Mouse (Mus musculus) fat pad, adult 2 months (tissue): ENCODE results near the gene Jup.
"Not testable (repeated sequence)": the region's sequence is repeated elsewhere in the genome, so short reads cannot be mapped to it uniquely, and the experiment has no call there.

ENCODE experiments used
- DNase-seq: peaks from one replicate; pipeline ENCODE4 v3.0.0-alpha.2; 2011; ENCODE audit warnings: low read depth, low spot score; ENCODE audit errors: extremely low read depth

Jup gene

DNA sequence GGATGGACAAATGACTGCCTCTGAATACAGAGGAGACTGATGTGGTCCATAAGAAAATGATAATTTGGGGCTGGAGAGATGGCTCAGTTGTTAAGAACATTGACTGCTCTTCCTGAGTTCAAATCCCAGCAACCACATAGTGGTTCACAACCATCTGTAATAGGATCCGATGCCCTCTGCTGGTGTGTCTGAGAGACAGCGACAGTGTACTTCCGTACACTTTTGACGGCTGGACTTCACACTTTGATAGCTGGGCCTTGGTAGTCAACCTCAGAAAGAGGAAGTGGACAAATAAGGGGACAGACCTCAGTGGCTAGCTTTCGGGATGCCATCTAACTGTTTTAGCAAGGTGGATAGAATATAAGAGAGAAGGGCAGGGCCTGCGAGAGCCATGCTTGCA is 37.4 kb downstream of the Jup start:
- no peak for DNase-seq

DNA sequence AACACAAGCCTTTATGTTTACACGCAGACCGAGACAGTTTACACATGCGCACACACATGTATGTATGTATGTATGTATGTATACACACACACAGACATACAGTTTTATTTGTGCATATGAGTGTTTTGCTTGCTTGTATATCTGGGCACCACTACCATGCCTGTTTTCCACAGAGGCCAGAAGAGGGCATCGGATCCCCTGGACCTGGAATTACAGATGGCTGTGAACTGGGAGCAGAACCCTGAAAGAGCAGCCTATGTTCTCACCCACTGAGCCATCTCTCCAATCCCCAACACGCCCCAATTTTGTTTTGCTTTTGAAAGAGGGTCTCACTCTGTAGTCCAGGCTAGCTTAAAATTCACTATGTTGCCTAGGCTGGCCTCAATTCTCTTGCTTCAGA is 40.2 kb downstream of the Jup start:
- no peak for DNase-seq

DNA sequence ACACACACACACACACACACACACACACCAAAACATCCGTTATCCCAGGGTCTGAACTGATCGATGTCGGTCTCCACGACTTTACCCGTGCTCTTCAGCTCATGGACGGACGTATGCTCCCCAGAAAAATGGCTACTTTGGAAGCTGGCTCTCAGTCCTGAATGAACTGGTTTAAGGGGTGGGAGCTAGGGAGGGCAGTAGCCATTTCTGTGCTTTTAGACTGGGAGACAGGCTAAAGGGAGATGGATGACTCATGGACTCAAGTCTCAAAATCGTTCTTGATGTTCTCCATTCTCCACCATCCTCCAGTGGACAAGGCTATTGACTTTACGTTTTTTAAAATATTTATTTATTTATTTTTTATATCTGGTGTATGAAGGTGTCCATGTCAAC is 40.7 kb downstream of the Jup start:
- DNase-seq: no peak

DNA sequence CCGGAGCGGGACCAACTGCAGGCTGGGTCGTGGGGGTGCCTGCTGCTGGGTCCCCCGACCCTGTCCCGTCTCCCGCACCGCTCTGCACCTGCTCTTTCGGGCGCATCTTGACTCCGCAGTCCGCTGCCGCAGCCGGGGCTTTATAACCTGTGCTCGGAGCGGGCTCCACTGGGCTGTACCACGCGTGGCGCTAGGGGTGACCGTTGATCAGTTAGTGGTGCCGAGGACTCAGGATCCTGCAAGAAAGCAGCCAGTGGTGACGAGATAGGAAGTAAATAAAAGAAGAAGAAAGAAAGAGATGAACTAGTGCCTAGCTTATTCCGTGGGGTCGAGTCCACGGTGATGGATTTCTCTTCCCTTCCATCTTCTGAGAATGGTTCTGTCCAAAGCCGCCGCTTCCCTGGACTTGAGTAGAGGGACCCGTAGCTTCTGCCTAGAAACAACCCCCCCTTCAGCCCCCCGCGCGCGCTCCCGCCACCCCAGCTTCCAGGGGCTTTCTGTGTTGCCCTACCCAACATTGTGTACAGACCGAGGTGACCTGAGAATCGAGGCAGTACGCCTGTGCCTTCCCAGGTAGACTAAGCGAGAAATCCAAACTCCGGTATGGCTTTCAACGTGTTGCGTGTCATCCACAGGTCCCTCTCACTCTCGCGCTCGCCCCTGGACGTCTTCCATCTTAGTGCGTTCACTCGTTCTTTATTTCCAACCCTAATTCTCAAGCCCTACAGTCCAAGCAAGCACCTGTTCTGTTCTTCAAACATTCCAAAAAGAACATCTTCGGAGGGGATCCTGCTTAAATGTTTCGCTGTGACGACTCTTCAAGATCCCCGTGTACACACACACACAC is 41.4 kb downstream of the Jup start, which contains the start of gene Hap1:
TSS of gene Hap1 (minus strand) at position 157 of the 847 bp plus-strand sequence.
- no peak for DNase-seq

DNA sequence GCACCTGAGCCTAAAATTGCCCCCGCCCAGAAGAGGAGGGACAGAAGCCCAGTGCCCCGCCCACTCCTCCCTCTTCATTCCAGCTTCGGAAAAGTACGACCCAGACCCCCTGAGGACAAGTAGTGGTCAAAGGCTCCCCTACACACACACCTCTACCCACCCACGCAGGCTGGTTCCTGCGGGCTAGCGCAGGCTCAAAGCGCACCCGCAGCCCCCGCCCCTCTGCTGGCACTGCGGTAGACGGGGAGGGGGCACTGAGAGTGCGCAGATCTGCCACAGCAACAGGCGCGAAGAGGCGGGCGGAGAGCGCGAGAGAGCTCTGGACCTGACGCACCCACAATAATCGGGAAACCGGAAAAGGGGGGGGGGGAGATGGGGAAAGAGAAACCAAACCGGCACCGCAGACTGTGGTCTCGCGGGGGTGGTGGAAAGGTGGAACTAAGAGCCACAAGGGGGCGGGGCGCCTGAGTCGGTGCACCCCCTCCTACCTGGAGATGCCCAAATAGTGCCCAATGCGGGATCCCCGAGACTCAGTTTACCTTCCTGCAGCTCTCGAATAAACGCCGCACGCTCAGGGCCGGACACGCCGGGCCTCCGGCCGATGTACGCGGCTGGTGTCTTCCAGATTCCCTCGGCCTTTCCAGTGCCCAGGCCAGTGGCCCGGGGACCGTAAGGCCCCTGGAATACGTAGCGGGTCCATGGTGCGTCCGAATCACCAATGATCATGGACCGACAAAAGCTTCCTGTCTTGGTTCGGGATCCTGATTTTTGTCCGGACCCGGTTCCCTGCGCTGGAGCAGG is 42.2 kb downstream of the Jup start:
- no peak for DNase-seq

DNA sequence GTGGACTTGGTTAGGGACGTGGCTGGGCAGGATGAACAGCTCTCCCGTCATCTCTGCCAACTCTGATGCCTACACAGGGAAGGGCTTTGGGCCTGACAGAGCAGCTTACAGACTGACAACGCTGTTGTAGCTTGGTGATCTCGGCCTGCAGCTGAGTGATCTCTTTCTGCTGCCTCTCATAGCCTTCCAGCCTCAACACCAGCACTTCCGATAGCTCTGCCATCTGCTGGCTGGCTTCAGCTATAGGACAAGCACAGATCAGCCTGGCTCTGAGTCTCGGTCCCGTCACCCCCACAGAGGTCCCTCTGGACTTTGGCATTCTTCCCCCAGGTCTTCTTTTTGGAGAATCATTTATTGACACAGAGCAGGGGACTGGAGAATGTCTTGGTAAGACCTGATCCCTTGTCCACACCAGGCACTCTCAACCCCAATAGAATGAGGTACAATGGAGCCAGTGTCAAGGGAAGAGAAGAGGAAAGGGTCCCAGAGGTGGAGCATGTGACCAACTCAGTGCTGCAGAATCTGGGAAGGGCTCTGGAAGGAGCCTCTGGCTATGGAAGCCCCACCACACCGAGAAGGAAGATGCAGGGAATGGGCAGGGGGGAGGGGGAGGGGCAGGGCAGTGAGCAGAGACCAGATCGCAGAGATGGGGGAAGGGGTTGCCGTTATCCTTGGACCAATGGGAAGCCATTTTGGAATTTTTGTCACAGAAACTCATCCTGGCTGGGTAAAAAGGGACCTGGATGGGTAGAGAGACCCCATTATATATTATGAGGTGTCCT is 45.3 kb downstream of the Jup start:
- no peak for DNase-seq

DNA sequence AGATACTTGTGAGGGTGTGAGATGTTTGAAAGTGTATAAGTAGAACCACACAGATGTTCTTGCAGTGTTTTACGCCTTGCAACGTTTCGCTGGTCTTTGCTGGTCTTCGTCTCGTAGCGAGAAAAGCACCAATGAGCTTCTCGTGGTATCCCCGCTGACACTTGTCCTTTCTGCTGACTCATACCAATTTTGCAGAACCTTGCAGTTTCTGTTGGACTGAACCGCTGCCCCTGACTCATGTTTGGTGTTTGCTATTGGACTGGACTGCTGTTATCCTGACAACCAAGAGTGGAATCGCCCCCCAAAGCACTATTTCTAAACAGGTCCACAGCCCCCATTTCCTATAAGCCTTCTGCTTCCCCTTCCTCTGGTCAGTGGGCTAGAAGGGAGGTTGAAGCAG is 53.3 kb downstream of the Jup start:
- DNase-seq: no peak

DNA sequence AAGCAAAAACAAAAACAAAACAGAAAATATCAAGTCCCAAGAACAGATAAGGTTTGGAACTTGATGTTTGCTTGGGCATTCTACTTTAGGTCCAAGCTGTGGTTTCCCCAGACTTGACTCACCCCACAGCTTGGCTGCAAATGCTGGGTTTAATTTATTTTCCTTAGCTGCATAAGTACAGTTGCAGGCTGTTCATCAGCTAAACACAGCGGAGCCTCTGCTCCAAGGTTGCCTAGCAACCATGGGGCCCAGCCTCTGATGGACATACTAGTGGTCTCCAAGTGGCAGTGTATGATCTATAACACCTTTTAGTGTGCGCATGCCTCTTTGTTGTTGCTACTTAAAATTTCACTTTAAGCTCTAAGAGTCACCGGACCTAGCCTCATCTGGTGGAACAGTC is 61.8 kb downstream of the Jup start:
- DNase-seq: no peak

DNA sequence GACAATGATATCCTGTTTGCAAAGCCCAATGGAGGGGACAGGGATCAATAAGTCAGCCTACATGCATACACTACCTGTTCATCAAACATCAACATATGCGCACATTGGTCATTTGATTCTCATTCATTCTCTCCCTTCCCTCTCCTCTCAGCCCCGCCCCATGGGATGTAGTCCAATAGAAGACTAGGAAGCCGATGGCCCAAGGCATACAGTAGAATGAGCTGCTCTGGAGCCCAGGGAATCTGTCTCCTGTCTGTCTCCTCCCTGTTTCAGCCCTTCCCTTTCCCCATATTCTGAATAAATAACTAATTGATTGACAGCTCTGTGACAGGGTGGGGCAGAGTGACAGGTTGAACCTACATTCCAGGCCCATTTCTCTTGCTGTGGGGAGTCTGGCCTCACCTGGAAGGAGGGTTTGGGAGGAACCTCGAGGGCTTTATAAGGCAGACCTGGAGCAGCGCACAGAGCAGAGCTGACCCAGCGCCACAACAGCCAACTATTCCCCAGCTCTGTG is 63.6 kb downstream of the Jup start, which contains the start of gene Gast:
TSS of gene Gast (plus strand) at position 464 of the 514 bp plus-strand sequence.
- no peak for DNase-seq

DNA sequence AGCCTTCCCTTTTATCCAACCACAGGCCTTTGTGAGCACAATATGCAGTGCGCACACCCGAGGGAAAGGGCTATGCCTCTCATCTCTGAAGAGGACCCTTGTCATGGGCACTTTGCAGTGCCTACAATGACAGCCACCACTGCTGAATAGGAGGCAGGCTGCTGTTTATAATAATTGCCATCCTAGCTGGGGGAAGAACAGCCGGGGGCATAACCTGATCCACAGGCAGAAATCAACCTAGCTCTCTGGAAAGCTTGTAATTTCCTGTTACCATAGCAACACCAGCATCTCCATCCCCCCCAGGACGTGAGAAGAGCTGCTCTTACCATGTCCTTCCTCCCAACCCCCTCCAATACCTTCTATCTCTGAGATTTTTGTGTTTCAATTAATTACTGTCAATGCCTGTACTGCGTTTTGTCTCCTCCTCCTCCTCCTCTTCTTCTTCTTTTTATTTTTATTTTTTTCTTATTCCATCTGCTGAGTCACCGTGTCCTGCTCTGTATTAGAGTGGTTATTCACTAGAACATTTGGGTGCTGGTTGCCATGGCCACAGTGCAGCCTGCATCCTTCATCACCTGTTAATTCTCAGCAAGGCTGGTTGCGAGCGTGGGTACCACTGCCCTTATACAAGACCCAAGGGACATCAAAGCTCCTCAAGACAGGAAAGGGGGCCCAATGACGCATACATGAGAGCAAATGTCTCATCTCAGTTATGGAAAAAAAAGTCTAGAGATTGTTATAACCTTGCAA is 64.6 kb downstream of the Jup start:
- DNase-seq: no peak

DNA sequence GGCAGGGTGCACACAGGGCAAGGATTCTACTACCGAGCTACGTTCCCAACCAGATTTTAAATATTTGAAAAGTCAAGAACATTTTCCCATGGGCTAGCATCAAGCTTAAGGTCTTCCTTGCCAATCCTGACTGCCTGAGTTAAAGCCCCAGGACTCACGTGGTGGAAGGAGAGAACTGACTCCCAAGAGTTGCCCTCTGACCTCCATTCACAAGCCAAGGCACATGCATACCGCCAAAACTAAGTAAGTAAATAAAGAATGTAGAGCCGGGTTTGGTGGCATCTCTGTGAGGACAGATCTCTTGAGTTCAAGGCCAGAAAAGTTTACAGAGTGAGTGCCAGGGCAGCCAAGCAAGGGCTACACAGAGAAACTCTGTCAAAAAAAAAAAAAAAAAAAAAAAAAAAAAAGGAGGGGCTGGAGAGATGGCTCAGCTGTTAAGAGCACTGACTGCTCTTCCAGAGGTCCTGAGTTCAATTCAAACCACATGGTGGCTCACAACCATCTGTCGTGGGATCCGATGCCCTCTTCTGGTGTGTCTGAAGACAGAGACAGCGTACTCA is 66.7 kb downstream of the Jup start:
- DNase-seq: not testable (repeated sequence)

DNA sequence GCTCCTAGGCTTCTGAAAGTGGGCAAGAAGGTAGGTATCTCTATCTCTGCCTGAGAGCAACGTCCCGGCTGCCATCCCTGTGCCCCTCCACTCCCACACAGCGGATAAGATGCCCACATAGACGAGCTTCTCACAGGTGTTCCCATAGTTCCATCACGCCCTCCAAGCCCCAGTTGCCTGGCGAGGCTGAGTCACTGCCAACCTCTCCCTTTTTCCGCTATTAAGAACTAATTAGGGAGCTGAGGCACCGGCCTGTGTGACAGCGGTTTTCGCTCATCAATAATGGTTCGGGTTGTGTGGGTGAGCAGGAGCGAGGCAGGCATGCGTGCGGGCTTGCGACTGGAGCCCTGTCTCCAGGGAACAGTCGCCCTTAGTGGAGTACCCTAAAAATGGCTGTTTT is 67.3 kb downstream of the Jup start:
- no peak for DNase-seq

DNA sequence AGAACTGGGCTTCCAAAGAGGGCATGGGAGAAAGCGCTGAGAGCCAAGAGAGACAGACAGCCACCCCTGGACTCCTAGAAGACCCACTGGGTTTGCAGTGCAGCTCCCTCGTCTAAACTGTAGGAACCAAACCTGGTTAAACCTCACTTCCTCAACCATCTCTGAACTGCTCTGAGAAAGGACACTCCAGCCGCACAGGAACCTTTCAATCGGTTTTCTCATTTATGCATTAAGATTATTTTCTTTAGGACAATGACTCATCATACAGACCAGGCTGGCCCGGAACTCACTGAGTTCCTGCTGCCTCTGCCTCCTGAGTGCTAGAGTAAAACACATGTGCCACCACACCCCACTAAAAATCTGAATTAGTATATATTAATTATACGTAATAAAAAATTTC is 69.8 kb downstream of the Jup start:
- DNase-seq: no peak

DNA sequence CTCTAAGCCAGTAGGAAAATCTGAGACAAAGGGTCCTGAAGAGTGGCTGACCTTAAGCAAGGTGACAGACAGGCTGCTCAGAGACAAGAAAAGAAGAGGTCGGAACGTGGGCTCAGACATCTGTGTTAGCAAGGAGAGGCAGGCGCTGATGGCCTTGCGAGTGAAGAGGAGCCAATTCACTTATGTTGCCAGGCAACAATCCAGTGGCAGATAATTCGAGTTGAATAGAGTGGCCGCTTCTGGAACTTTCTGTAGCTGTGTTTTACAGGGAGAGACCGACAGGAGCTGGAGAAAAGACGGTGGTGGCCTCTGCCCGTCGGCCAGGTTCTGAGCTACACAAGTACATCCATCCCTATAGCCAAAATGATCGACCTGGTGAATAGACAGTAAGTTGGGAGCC is 70.2 kb downstream of the Jup start:
- no peak for DNase-seq

DNA sequence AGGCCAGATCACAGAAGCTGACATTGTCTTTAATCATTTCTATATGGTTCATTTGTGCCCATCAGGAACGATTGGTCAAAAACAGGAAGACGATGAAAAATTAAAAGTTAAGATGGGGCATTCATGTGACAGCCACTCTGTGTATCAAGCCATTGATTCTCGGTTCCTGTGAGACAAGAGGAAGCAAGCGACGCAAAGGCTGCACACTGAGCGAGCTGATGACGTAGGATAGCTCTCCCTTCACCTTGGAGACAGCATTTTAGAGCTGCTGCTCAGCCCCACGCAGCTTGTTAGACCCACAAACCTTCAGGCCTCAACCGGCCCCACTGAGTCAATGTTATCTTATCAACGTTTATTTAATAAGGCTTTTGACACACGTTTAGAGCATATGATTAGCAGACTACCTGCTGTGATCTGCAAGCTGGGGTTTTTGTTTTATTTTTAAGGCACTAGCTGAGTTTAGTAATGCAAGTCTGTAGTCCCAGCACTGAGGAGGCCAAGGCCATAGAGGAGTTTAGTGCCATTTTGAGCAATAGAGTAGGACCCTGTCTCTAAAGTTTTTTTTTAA is 72.4 kb downstream of the Jup start:
- DNase-seq: no peak

DNA sequence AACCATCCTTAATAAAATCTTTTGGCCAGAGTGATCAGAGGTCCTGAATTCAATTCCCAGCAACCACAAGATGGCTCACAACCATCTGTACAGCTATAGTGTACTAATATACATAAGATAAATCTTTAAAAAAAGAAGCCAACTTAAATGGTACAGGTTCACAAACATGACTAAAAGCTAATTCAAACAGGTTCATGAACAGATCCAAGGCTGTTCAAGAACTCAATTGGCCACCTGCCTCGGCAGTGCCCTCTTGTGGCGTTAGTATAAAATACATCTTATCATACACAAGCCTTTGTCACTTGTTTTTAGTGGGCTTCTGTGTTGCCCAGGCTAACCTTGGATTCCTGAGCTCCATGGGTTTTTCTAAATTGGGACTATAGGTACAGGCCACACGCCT is 74.0 kb downstream of the Jup start:
- no peak for DNase-seq

DNA sequence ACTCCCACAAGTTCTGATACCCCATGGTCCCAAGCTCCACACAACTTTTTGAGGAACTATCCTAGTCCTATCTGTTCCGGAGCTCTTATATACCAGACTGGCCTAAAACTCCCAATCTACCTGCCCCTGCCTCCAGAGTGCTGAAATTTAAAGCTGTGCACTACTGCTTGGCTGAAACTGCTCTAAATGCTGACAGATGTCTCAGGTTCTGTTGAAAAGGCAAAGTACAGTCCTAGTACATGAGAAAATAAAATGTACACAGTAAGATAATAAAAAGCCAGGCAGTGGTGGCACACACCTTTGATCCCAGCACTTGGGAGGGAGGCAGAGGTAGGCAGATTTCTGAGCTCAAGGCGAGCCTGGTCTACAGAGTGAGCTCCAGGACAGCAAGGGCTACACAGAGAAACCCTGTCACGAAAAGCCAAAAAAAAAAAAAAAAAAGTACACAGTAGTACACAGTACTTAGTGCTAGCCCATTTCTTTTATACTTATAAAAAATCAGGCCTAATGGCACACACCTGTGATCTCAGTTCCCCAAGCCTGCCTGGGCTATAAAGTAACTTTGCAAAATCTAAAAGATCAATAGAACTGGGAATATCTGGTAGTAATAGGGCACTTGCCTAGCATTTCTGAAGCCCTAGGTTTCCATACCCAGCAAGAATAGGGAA is 74.8 kb downstream of the Jup start:
- no peak for DNase-seq

DNA sequence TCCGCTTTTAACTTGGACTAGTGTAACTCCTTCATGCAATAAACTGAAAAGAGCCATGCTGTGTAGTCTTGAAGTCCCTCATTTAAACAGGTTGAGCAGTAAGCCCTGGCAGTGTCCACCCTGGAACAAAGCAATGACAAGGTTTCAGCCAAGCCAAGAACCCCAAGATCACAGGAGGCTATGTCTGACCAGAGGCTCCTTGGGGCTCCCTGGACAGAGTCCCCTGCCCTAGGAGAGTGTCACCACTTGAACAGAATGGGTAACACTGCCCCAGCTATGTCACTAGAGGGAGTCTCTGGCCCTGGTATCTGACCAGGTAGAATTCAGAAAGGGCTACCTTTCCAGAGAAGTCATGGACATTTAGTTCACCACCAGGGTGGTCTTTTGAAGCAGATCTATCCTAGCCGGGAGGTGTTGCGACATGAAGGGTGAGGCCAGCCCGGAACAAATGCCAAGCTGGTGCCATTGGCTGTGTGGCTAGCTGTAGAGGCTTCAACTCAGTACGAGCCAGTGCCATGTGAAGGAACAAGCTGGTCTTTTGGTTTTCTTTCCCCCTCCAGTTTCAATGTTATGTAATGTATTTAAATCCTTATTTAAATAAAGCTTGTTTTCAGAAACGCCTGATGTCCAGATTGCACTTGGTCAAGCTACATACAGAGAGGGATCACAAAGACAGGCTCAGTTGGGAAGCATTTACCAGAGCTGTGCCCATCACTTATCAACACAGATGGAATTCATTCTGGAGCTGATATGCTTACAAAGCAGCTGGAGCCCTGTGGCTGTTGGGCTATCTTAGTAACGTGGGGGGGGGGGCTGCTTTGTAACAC is 75.9 kb downstream of the Jup start:
- DNase-seq: not testable (repeated sequence)
